Mouse (Mus musculus) kidney, adult 2 months (tissue): Measurements from ENCODE around the gene Lyve1.

ENCODE experiments used
- CTCF ChIP-seq: fragments of 200-500 bp; conservative IDR thresholded peaks from 2 replicates; pipeline ENCODE4 v1.5.1; 2011; ENCODE audit warnings: low read depth, mild to moderate bottlenecking, control low read depth, low read length, moderate library complexity, mixed read lengths; ENCODE audit not compliant: insufficient read depth, insufficient read length
- POLR2A ChIP-seq: fragments of 200-500 bp; IDR thresholded peaks from one replicate; pipeline ENCODE4 v1.6.1; 2011; ENCODE audit warnings: low read depth, low read length, control low read depth

- TF ChIP-seq POLR2A: no peak
- no peak for TF ChIP-seq CTCF
These were observed 5.8 kb upstream of the Lyve1 start for GRCm38 (mm10) chr7:110868807-110869206.
